Mouse (Mus musculus): ENCODE data around the gene Ttc23.

Gene Ttc23

GRCm38 (mm10) chr7:67647277-67647676 lies at the start of gene Ttc23:
TSS of gene Ttc23 (plus strand) at chr7:67647410.
- DNase-seq (ENCODE audit: low read depth, low spot score): peak; percentile 58

GRCm38 (mm10) chr7:67598050-67598449 lies 49.2 kb upstream of the Ttc23 start:
- DNase-seq (ENCODE audit: low read depth, low spot score): no peak

- DNase-seq (ENCODE audit: low read depth, low spot score): no peak
Observed at GRCm38 (mm10) chr7:67605114-67605513, 42.1 kb upstream of the Ttc23 start.

- DNase-seq (ENCODE audit: low read depth, low spot score): no peak
Observed at GRCm38 (mm10) chr7:67606250-67606649, 41.0 kb upstream of the Ttc23 start.

GRCm38 (mm10) chr7:67607669-67608347 lies 39.4 kb upstream of the Ttc23 start:
- no peak for DNase-seq (ENCODE audit: low read depth, low spot score)

GRCm38 (mm10) chr7:67608348-67609024 lies 38.7 kb upstream of the Ttc23 start:
- DNase-seq (ENCODE audit: low read depth, low spot score): no peak

- DNase-seq (ENCODE audit: low read depth, low spot score): no peak
Observed at GRCm38 (mm10) chr7:67613795-67614463, 33.3 kb upstream of the Ttc23 start.

- DNase-seq (ENCODE audit: low read depth, low spot score): no peak
Observed at GRCm38 (mm10) chr7:67614464-67614861, 32.7 kb upstream of the Ttc23 start.

GRCm38 (mm10) chr7:67616890-67617289 lies 30.3 kb upstream of the Ttc23 start:
- no peak for DNase-seq (ENCODE audit: low read depth, low spot score)

- DNase-seq (ENCODE audit: low read depth, low spot score): no peak
Observed at GRCm38 (mm10) chr7:67617646-67618045, 29.6 kb upstream of the Ttc23 start.

GRCm38 (mm10) chr7:67618316-67618715 lies 28.9 kb upstream of the Ttc23 start:
- no peak for DNase-seq (ENCODE audit: low read depth, low spot score)

GRCm38 (mm10) chr7:67619836-67620235 lies 27.4 kb upstream of the Ttc23 start:
- DNase-seq (ENCODE audit: low read depth, low spot score): peak; percentile 66

GRCm38 (mm10) chr7:67622151-67622550 lies 25.1 kb upstream of the Ttc23 start:
- DNase-seq (ENCODE audit: low read depth, low spot score): no peak

GRCm38 (mm10) chr7:67626671-67627070 lies 20.5 kb upstream of the Ttc23 start:
- no peak for DNase-seq (ENCODE audit: low read depth, low spot score)

- peak; percentile 80 for DNase-seq (ENCODE audit: low read depth, low spot score)
Observed at GRCm38 (mm10) chr7:67629681-67630080, 17.5 kb upstream of the Ttc23 start.

- DNase-seq (ENCODE audit: low read depth, low spot score): peak; percentile 83
Observed at GRCm38 (mm10) chr7:67630817-67631216, 16.4 kb upstream of the Ttc23 start.

GRCm38 (mm10) chr7:67632380-67632779 lies 14.8 kb upstream of the Ttc23 start:
- DNase-seq (ENCODE audit: low read depth, low spot score): peak; percentile 56

GRCm38 (mm10) chr7:67634210-67634609 lies 13.0 kb upstream of the Ttc23 start:
- no peak for DNase-seq (ENCODE audit: low read depth, low spot score)

- DNase-seq (ENCODE audit: low read depth, low spot score): no peak
Observed at GRCm38 (mm10) chr7:67636161-67636560, 11.0 kb upstream of the Ttc23 start.

GRCm38 (mm10) chr7:67639006-67639405 lies 8.2 kb upstream of the Ttc23 start:
- DNase-seq (ENCODE audit: low read depth, low spot score): no peak

- peak; percentile 87 for DNase-seq (ENCODE audit: low read depth, low spot score)
Observed at GRCm38 (mm10) chr7:67642955-67643354, 4.3 kb upstream of the Ttc23 start.

GRCm38 (mm10) chr7:67644291-67644690 lies 2.9 kb upstream of the Ttc23 start:
- DNase-seq (ENCODE audit: low read depth, low spot score): no peak

Measured in ZHBTc4 (cell line).